Mouse (Mus musculus) C2C12 (cell line): ENCODE measurements at regions not wholly inside any gene's neighbourhood (a gene's known extent, or its start where the extent isn't known, plus 50 kb on each side); places are given as distances from the start of the nearest gene placed in this dataset.

Experiments
- H3K27me3 ChIP-seq: one replicate; pipeline ENCODE4 v1.6.1; 2011; ENCODE audit not compliant: control insufficient read depth, insufficient read depth, insufficient read length
- H3K36me3 ChIP-seq: one replicate; pipeline ENCODE4 v1.6.1; 2011; ENCODE audit not compliant: control insufficient read depth, insufficient read depth
- H3K4me3 ChIP-seq: one replicate; pipeline ENCODE4 v1.5.1; 2011; ENCODE audit warnings: mild to moderate bottlenecking, control low read depth; ENCODE audit not compliant: poor library complexity, insufficient read depth, severe bottlenecking
- H3K79me2 ChIP-seq: one replicate; pipeline ENCODE4 v1.6.1; 2011; ENCODE audit not compliant: control insufficient read depth, insufficient read depth
- H3K79me3 ChIP-seq: one replicate; pipeline ENCODE4 v1.6.1; 2011; ENCODE audit warnings: low read depth, control low read depth
- H3ac ChIP-seq: one replicate; pipeline ENCODE3; 2011; ENCODE audit warnings: low read depth; ENCODE audit not compliant: control insufficient read depth, insufficient read length
- CEBPB ChIP-seq: IDR thresholded peaks from one replicate; pipeline ENCODE4 v1.6.1; 2011; ENCODE audit warnings: low read depth, mild to moderate bottlenecking, control low read depth, moderate library complexity
- CTCF ChIP-seq: IDR thresholded peaks from one replicate; pipeline ENCODE4 v1.5.1; 2011; ENCODE audit not compliant: control insufficient read depth, insufficient read depth, insufficient read length
- FOSL1 ChIP-seq: IDR thresholded peaks from one replicate; pipeline ENCODE4 v1.8.0; 2011; ENCODE audit warnings: mild to moderate bottlenecking, low read length; ENCODE audit not compliant: poor library complexity, insufficient read depth, severe bottlenecking
- MAX ChIP-seq: IDR thresholded peaks from one replicate; pipeline ENCODE4 v1.6.1; 2011; ENCODE audit warnings: mild to moderate bottlenecking, control low read depth
- MYOD1 ChIP-seq: IDR thresholded peaks from one replicate; pipeline ENCODE4 v1.6.1; 2011; ENCODE audit warnings: low read depth; ENCODE audit not compliant: control insufficient read depth, insufficient read length
- MYOG ChIP-seq: IDR thresholded peaks from one replicate; pipeline ENCODE4 v1.6.1; 2011; ENCODE audit not compliant: control insufficient read depth, insufficient read length; ENCODE audit errors: extremely low read depth
- USF1 ChIP-seq: IDR thresholded peaks from one replicate; pipeline ENCODE4 v1.6.1; 2011; ENCODE audit warnings: low read depth, mild to moderate bottlenecking, control low read depth, moderate library complexity

- Histone ChIP-seq H3K79me3 (no peaks in the 10 kb centered on the region), H3ac (no peak overlapping the region), H3K36me3 (no peaks in the 10 kb centered on the region), H3K4me3 (no peak overlapping the region), H3K27me3 (no peaks in the 10 kb centered on the region), H3K79me2 (no peaks in the 10 kb centered on the region)
- TF ChIP-seq FOSL1 = no peak
- no peak for TF ChIP-seq CTCF
- no peak for TF ChIP-seq MAX
- no peak for TF ChIP-seq MYOD1
- no peak for TF ChIP-seq USF1
- no peak for TF ChIP-seq MYOG
- no peak for TF ChIP-seq CEBPB
These were observed 55.3 kb upstream of the Spaca1 start for GRCm38 (mm10) chr4:34105251-34105650.

DNA sequence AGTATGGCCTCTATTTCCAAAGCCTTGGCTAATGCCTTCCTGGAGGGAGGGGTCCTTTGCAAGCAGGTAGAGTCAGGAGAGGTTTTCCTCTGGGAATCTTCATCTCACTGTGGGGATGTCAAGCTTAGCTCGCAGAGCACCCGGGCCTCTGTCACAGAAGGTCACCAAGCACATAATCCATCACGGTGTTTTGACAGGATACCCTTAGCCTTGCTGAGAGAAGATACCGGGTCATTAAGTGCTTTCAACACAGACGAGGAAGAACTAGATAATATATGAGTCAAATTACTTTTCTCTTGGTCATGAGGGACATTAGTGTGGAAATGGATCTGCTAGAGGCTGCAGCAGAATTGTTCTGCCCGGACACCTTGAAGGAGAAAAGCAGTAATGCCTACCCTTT is 64.3 kb upstream of the Spaca1 start:
- H3K36me3 ChIP-seq = no peaks in the 10 kb centered on the region
- TF ChIP-seq MAX (no peak), USF1 (no peak), CTCF (no peak), MYOD1 (no peak), FOSL1 (no peak), MYOG (no peak), CEBPB (no peak)

DNA sequence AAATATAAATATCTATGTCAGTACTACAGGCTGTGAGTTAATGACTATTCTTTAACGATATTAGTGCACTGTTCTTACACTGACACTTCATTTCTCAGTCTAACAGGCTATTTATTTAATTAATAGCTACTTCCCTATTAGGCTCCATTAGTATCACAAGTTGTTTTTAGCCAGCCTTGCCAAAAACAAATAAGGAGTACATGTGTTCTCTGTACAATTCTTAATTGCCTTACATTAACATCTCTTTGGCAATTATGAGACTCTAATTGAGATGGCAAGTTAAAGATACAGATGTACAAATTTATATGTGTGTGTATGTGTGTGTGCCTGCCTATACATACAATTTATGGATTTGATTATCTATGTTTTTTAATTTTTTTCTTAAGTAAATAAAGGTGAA is 67.1 kb upstream of the Spaca1 start:
- H3K79me2 ChIP-seq = no peaks in the 10 kb centered on the region
- no peaks in the 10 kb centered on the region for H3K27me3 ChIP-seq
- TF ChIP-seq FOSL1 = no peak
- TF ChIP-seq MYOG = no peak
- no peak for TF ChIP-seq USF1
- no peak for TF ChIP-seq MAX
- TF ChIP-seq CEBPB = no peak
- no peak for TF ChIP-seq CTCF
- TF ChIP-seq MYOD1 = no peak
- no peak overlapping the region for H3ac ChIP-seq
- H3K36me3 ChIP-seq = no peaks in the 10 kb centered on the region
- H3K79me3 ChIP-seq = no peaks in the 10 kb centered on the region
- H3K4me3 ChIP-seq = no peak overlapping the region

More for the DNA sequence above, 64.3 kb upstream of the Spaca1 start:
- H3K27me3 ChIP-seq = no peaks in the 10 kb centered on the region
- H3K79me2 ChIP-seq = no peaks in the 10 kb centered on the region
- no peak overlapping the region for H3ac ChIP-seq
- H3K79me3 ChIP-seq = no peaks in the 10 kb centered on the region
- H3K4me3 ChIP-seq = no peak overlapping the region

DNA sequence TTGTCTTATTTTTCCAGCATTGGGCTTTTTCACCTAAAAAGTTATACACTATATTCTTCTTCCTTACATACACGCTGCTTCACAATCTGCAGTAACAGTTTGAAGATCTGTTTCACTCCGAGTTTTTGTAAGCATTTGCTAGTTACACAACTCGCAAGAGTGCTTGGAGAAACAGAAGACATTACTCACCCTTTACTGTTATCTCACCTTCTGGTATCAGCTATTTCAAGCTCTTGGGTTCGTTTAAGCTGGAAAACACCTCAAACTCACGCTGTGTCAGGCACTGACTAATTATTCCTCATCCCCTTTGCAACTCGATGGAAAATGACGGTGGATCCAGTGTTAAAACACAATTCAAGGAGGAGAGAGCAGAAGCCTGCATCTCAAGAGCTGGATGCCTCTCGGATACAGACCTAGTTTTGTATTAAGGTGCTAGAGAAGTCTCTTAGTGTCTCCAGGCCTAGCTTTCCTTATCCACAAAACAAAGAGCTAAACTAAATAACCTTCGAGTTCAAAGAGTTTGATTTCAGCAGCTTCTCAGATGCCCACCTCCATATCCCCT is 73.0 kb upstream of the Spaca1 start:
- no peaks in the 10 kb centered on the region for H3K36me3 ChIP-seq

DNA sequence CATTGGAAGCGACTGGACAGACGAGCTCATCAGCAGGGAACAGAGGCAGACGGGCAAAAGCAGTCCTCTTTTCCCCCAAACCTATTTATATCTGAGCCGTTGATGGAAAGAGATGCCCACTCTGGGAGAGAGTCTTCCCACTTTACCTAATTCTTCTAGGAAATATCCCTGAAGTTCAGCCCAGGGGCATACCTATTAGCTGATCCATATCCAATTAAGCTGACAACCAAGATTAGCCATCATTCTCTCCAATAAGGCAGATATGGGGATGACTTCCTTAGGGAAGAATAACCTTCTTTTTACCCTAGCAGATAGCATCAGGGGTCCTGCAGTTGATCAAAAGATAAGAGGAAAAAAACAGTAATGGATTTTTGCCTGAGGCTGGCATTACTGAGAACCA is 78.2 kb upstream of the Spaca1 start:
- H3K27me3 ChIP-seq = no peaks in the 10 kb centered on the region
- no peak overlapping the region for H3ac ChIP-seq
- TF ChIP-seq USF1 (no peak), CTCF (no peak), CEBPB (no peak), MYOG (no peak), MYOD1 (no peak), MAX (no peak), FOSL1 (no peak)
- H3K79me2 ChIP-seq = no peaks in the 10 kb centered on the region
- no peak overlapping the region for H3K4me3 ChIP-seq
- no peaks in the 10 kb centered on the region for H3K79me3 ChIP-seq
- no peaks in the 10 kb centered on the region for H3K36me3 ChIP-seq

More for the DNA sequence above, 73.0 kb upstream of the Spaca1 start:
- Histone ChIP-seq H3K27me3 (no peaks in the 10 kb centered on the region), H3ac (no peak overlapping the region), H3K79me3 (no peaks in the 10 kb centered on the region), H3K79me2 (no peaks in the 10 kb centered on the region), H3K4me3 (no peak overlapping the region)
- no peak for TF ChIP-seq CTCF
- no peak for TF ChIP-seq MYOD1
- TF ChIP-seq MAX = no peak
- TF ChIP-seq FOSL1 = no peak
- TF ChIP-seq MYOG = no peak
- TF ChIP-seq USF1 = no peak
- TF ChIP-seq CEBPB = no peak

GRCm38 (mm10) chr4:34146133-34146867 is 96.3 kb upstream of the Spaca1 start:
- no peaks in the 10 kb centered on the region for H3K79me2 ChIP-seq
- H3ac ChIP-seq = no peak overlapping the region
- H3K36me3 ChIP-seq = no peaks in the 10 kb centered on the region
- TF ChIP-seq USF1 (no peak), CEBPB (no peak), CTCF (no peak), FOSL1 (no peak)
- no peaks in the 10 kb centered on the region for H3K27me3 ChIP-seq
- H3K79me3 ChIP-seq = no peaks in the 10 kb centered on the region
- no peak overlapping the region for H3K4me3 ChIP-seq
